Mouse (Mus musculus) brain, embryonic 14.5 days (tissue): ENCODE measurements around the gene Preb.

Experiments used
- CTCF ChIP-seq: fragments of 200-500 bp; IDR thresholded peaks from 2 replicates; pipeline ENCODE4 v1.5.1; 2012; ENCODE audit warnings: inconsistent platforms, mild to moderate bottlenecking, moderate library complexity, borderline replicate concordance; ENCODE audit not compliant: insufficient read depth, insufficient read length; ENCODE audit errors: extremely low read depth
- POLR2A ChIP-seq: fragments of 200-500 bp; IDR thresholded peaks from 2 replicates; pipeline ENCODE4 v1.6.1; 2012; ENCODE audit warnings: mild to moderate bottlenecking, inconsistent platforms, borderline replicate concordance; ENCODE audit not compliant: poor library complexity, insufficient read depth, insufficient read length, severe bottlenecking; ENCODE audit errors: extremely low read depth

DNA sequence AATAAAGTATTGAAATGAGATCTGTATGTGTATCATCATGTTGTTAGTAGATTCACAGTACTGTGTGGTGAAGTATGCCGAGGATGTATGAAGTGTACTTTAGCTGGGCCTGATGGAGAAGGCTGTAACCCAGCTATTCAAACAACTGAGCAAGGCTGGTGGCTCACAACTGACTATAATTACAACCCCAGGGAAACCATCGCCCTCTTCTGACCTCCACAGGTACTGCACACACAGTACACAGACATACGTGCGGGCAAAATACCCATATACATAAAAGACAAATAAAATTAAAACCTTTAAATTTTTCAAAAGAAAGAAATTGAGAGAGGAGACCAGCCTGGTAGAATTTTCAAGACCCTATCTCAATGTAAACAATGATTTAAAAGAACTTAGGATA lies 41.4 kb upstream of the Preb start:
- TF ChIP-seq POLR2A (no peak), CTCF (no peak)
